Mouse (Mus musculus): ENCODE results near the gene Tnfaip8l1.

Tnfaip8l1 gene

GRCm38 (mm10) chr17:56183658-56184103 is 21.4 kb downstream of the Tnfaip8l1 start, which contains the start of gene Mydgf:
TSS of gene Mydgf (minus strand) at chr17:56183920.
- DNase-seq (ENCODE audit: low read depth), result peak; percentile 97

- no peak for DNase-seq (ENCODE audit: low read depth)
Measured at GRCm38 (mm10) chr17:56185281-56186141, 23.2 kb downstream of the Tnfaip8l1 start.

GRCm38 (mm10) chr17:56191266-56191665 is 29.0 kb downstream of the Tnfaip8l1 start:
- DNase-seq (ENCODE audit: low read depth), result no peak

GRCm38 (mm10) chr17:56194357-56194756 is 32.1 kb downstream of the Tnfaip8l1 start:
- no peak for DNase-seq (ENCODE audit: low read depth)

GRCm38 (mm10) chr17:56194765-56195164 is 32.5 kb downstream of the Tnfaip8l1 start:
- DNase-seq (ENCODE audit: low read depth), result no peak

- DNase-seq (ENCODE audit: low read depth), result peak; percentile 62
Measured at GRCm38 (mm10) chr17:56196860-56197259, 34.6 kb downstream of the Tnfaip8l1 start.

GRCm38 (mm10) chr17:56200586-56200985 is 38.3 kb downstream of the Tnfaip8l1 start:
- peak; percentile 49 for DNase-seq (ENCODE audit: low read depth)

GRCm38 (mm10) chr17:56201642-56202041 is 39.4 kb downstream of the Tnfaip8l1 start:
- DNase-seq (ENCODE audit: low read depth), result peak; percentile 36

- no peak for DNase-seq (ENCODE audit: low read depth)
Measured at GRCm38 (mm10) chr17:56202476-56202875, 40.2 kb downstream of the Tnfaip8l1 start.

- DNase-seq (ENCODE audit: low read depth), result no peak
Measured at GRCm38 (mm10) chr17:56203729-56204128, 41.5 kb downstream of the Tnfaip8l1 start.

GRCm38 (mm10) chr17:56206276-56206884 is 44.1 kb downstream of the Tnfaip8l1 start:
- no peak for DNase-seq (ENCODE audit: low read depth)

GRCm38 (mm10) chr17:56206986-56207674 is 44.9 kb downstream of the Tnfaip8l1 start:
- DNase-seq (ENCODE audit: low read depth), result no peak

GRCm38 (mm10) chr17:56207963-56208530 is 45.8 kb downstream of the Tnfaip8l1 start:
- no peak for DNase-seq (ENCODE audit: low read depth)

GRCm38 (mm10) chr17:56208821-56209220 is 46.5 kb downstream of the Tnfaip8l1 start:
- no peak for DNase-seq (ENCODE audit: low read depth)

- DNase-seq (ENCODE audit: low read depth), result no peak
Measured at GRCm38 (mm10) chr17:56211090-56211489, 48.8 kb downstream of the Tnfaip8l1 start.

GRCm38 (mm10) chr17:56212676-56213075 is 50.4 kb downstream of the Tnfaip8l1 start:
- no peak for DNase-seq (ENCODE audit: low read depth)

- no peak for DNase-seq (ENCODE audit: low read depth)
Measured at GRCm38 (mm10) chr17:56214229-56214628, 52.0 kb downstream of the Tnfaip8l1 start.

- no peak for DNase-seq (ENCODE audit: low read depth)
Measured at GRCm38 (mm10) chr17:56217670-56218069, 55.4 kb downstream of the Tnfaip8l1 start.

GRCm38 (mm10) chr17:56218377-56219191 is 56.3 kb downstream of the Tnfaip8l1 start, which contains the start of gene Dpp9:
TSS of gene Dpp9 (minus strand) at chr17:56218905.
- peak; percentile 92 for DNase-seq (ENCODE audit: low read depth)

GRCm38 (mm10) chr17:56219251-56219650 is 57.0 kb downstream of the Tnfaip8l1 start:
- DNase-seq (ENCODE audit: low read depth), result no peak

GRCm38 (mm10) chr17:56219805-56220204 is 57.5 kb downstream of the Tnfaip8l1 start:
- no peak for DNase-seq (ENCODE audit: low read depth)
